Mouse (Mus musculus) cortical plate, adult 2 months (tissue): ENCODE results near the gene Gm42791. TPM values are rescaled to one million over a fixed set of nuclear protein-coding genes. Genes with fewer than 3 reads are reported as not detected.
A peak's percentile ranks its signal among the peaks of the same experiment; 100 is the strongest.

ENCODE experiments used
- H3K27ac ChIP-seq: fragments of 200-500 bp; 2 replicates; pipeline ENCODE4 v1.5.1; 2012; ENCODE audit warnings: low read length, control low read depth, inconsistent platforms; ENCODE audit not compliant: insufficient read depth
- H3K4me1 ChIP-seq: fragments of 200-500 bp; 2 replicates; pipeline ENCODE4 v1.6.1; 2011; ENCODE audit warnings: low read length; ENCODE audit not compliant: control insufficient read depth, insufficient read depth
- H3K4me3 ChIP-seq: fragments of 200-500 bp; 2 replicates; pipeline ENCODE4 v1.5.1; 2011; ENCODE audit warnings: mild to moderate bottlenecking, low read length, control low read depth; ENCODE audit not compliant: insufficient read depth
- CTCF ChIP-seq: fragments of 200-500 bp; IDR thresholded peaks from 2 replicates; pipeline ENCODE4 v1.5.1; 2011; ENCODE audit warnings: mild to moderate bottlenecking, control low read depth, low read length; ENCODE audit not compliant: insufficient read depth; ENCODE audit errors: extremely low read depth
- POLR2A ChIP-seq: fragments of 200-500 bp; IDR thresholded peaks from 2 replicates; pipeline ENCODE4 v1.6.1; 2011; ENCODE audit warnings: mild to moderate bottlenecking, low read length, control low read depth; ENCODE audit not compliant: insufficient read depth; ENCODE audit errors: extremely low read depth
- polyA plus RNA-seq: library from polyadenylated mRNA; depleted of rRNA; stranded (reverse); fragments of >200 nt; gene quantifications from 2 replicates; pipeline ENCODE4 v1.2.3, GENCODE M21; 2012; rRNA removed

The Gm42791 gene
- not detected in 2 replicates for polyA plus RNA-seq

- no peak for TF ChIP-seq CTCF
- TF ChIP-seq POLR2A, result peak; percentile 52; the same call in 1 of the 2 replicates
- peak within 1 kb of the TSS; percentile 49 for H3K4me3 ChIP-seq
Measured at GRCm38 (mm10) chr5:148994706-148995414, at the start of gene Gm42791. Gene Gm42791 (minus strand): TSS chr5:148995147.

GRCm38 (mm10) chr5:149044067-149044466 is 49.1 kb upstream of the Gm42791 start:
- TF ChIP-seq CTCF, result no peak
- no peak for TF ChIP-seq POLR2A
- H3K4me1 ChIP-seq, result no peaks in the 10 kb centered on the region

More at GRCm38 (mm10) chr5:148994706-148995414, at the start of gene Gm42791:
- H3K4me1 ChIP-seq, result peaks cover 2% of the 10 kb centered on the region; the same call in 1 of the 2 replicates
- H3K27ac ChIP-seq, result peak within 1 kb of the TSS; percentile 86

GRCm38 (mm10) chr5:149043240-149043639 is 48.3 kb upstream of the Gm42791 start:
- no peak overlapping the region for H3K27ac ChIP-seq
- H3K4me3 ChIP-seq, result no peak overlapping the region
- TF ChIP-seq CTCF, result no peak
- no peak for TF ChIP-seq POLR2A

More at GRCm38 (mm10) chr5:149044067-149044466, 49.1 kb upstream of the Gm42791 start:
- no peak overlapping the region for H3K4me3 ChIP-seq
- no peak overlapping the region for H3K27ac ChIP-seq

GRCm38 (mm10) chr5:149039825-149040224 is 44.9 kb upstream of the Gm42791 start:
- Histone ChIP-seq H3K27ac (no peak overlapping the region), H3K4me3 (no peak overlapping the region), H3K4me1 (no peaks in the 10 kb centered on the region)
- no peak for TF ChIP-seq CTCF

More at GRCm38 (mm10) chr5:149043240-149043639, 48.3 kb upstream of the Gm42791 start:
- H3K4me1 ChIP-seq, result no peaks in the 10 kb centered on the region

GRCm38 (mm10) chr5:149037729-149038128 is 42.8 kb upstream of the Gm42791 start:
- H3K4me3 ChIP-seq, result no peak overlapping the region
- H3K27ac ChIP-seq, result no peak overlapping the region
- no peaks in the 10 kb centered on the region for H3K4me1 ChIP-seq
- no peak for TF ChIP-seq CTCF
- no peak for TF ChIP-seq POLR2A

- TF ChIP-seq POLR2A (no peak), CTCF (no peak)
- no peak overlapping the region for H3K27ac ChIP-seq
- H3K4me3 ChIP-seq, result no peak overlapping the region
- H3K4me1 ChIP-seq, result no peaks in the 10 kb centered on the region
Measured at GRCm38 (mm10) chr5:149036920-149037319, 42.0 kb upstream of the Gm42791 start.

- no peak for TF ChIP-seq POLR2A
- H3K4me3 ChIP-seq, result no peak overlapping the region
Measured at GRCm38 (mm10) chr5:149032438-149032837, 37.5 kb upstream of the Gm42791 start.

GRCm38 (mm10) chr5:149031199-149031750 is 36.3 kb upstream of the Gm42791 start:
- TF ChIP-seq POLR2A, result 0 out of 2 replicates have a peak, but pooled peaks have one; percentile 39
- no peak for TF ChIP-seq CTCF
- Histone ChIP-seq H3K4me1 (no peaks in the 10 kb centered on the region), H3K27ac (peak overlapping the region; percentile 98), H3K4me3 (peak overlapping the region; percentile 44)

More at GRCm38 (mm10) chr5:149032438-149032837, 37.5 kb upstream of the Gm42791 start:
- Histone ChIP-seq H3K27ac (no peak overlapping the region), H3K4me1 (no peaks in the 10 kb centered on the region)

- TF ChIP-seq POLR2A (no peak), CTCF (no peak)
- Histone ChIP-seq H3K27ac (no peak overlapping the region), H3K4me1 (no peaks in the 10 kb centered on the region), H3K4me3 (no peak overlapping the region)
Measured at GRCm38 (mm10) chr5:149030103-149030502, 35.2 kb upstream of the Gm42791 start.

- Histone ChIP-seq H3K4me3 (no peak overlapping the region), H3K27ac (no peak overlapping the region), H3K4me1 (no peaks in the 10 kb centered on the region)
- TF ChIP-seq POLR2A, result no peak
- no peak for TF ChIP-seq CTCF
Measured at GRCm38 (mm10) chr5:149028394-149028793, 33.4 kb upstream of the Gm42791 start.
